Mouse (Mus musculus): Measurements from ENCODE around the gene Cntfr. TPM values are rescaled to one million over a fixed set of nuclear protein-coding genes. Genes with fewer than 3 reads are reported as not detected.
"Not testable (repeated sequence)": the region's sequence is repeated elsewhere in the genome, so short reads cannot be mapped to it uniquely, and the experiment has no call there.

Cntfr gene
- total RNA-seq, 2 experiments from 2014 or later, result 96.5 to 98.8 TPM

GRCm38 (mm10) chr4:41704651-41705050 is 7.8 kb upstream of the Cntfr start:
- Histone ChIP-seq H3K27ac (no peak overlapping the region), H3K4me3 (no peak overlapping the region)
- TF ChIP-seq CTCF (conservative IDR thresholded peaks at IDR 0.05), result no peak
- DNase-seq (ENCODE audit: low spot score in 2 of 2), result no peak

- not testable (repeated sequence) for H3K27ac ChIP-seq; H3K4me3 ChIP-seq; DNase-seq (ENCODE audit: low spot score in 2 of 2)
Measured at GRCm38 (mm10) chr4:41702226-41702625, 5.3 kb upstream of the Cntfr start.

DNA sequence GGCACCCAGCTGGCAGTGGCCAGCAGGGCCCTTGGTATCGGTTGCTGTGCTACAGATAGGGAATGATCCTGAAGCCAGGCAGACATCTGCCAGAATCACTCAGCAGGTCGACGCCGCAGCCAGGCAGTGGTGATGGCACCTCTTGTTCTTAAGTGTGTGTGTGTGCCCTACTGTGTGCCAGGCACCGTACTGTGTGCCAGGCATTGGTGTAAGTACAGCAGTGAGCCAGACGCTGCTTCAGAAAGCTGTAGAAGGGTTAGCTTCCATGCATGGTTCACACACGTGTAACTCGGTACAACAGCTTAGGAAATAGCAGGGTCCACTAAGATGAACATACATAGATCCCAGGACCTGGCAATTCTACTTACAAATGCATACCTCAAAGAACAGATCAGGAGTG is 3.3 kb upstream of the Cntfr start:
- not testable (repeated sequence) for DNase-seq (ENCODE audit: low spot score in 2 of 2)

GRCm38 (mm10) chr4:41699783-41700182 is 2.9 kb upstream of the Cntfr start, which contains the start of gene Il11ra1:
Il11ra1 (plus strand) TSS chr4:41699989.
- H3K4me3 ChIP-seq; DNase-seq (ENCODE audit: low spot score in 2 of 2): not testable (repeated sequence)
- peak within 1 kb of the TSS; percentile 43; the same call in 1 of the 2 replicates for H3K27ac ChIP-seq

More for the DNA sequence above, 3.3 kb upstream of the Cntfr start:
- H3K4me3 ChIP-seq, H3K27ac ChIP-seq: not testable (repeated sequence)

DNA sequence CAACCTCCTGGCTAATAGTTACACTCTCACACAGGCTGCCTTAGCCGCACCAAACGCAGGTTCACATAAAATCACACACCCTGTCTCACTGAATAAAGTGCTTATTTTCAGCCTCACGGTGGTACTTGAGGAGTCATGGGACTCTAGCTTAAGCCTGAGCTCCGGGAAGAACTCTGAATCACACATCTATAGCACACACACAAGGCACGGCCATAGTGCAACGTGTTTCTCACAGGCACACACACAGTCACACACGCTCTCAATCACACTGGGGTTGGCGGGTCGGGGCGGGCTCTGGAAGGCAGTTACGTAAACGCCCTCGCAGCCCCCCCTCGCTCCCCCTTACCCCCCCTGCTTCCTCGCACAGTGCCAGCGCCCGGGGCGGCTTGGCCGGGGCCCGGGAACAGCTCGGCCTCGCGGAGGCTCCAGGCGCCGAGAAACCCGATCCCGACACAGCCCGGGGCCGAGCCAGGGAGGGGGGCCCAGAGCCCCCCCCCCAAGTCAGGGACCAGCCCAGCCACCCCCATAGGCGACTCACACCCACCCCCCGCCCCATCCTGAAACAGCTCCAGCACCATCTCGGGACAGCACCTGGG is 1.6 kb upstream of the Cntfr start:
- H3K27ac ChIP-seq; DNase-seq (ENCODE audit: low spot score in 2 of 2); H3K4me3 ChIP-seq: not testable (repeated sequence)

- not testable (repeated sequence) for DNase-seq (ENCODE audit: low spot score in 2 of 2); H3K4me3 ChIP-seq; H3K27ac ChIP-seq
Measured at GRCm38 (mm10) chr4:41696452-41696851, 437 bp downstream of the Cntfr start.

- not testable (repeated sequence) for H3K4me3 ChIP-seq; DNase-seq (ENCODE audit: low spot score in 2 of 2)
- peak overlapping the region; percentile 77; the same call in 1 of the 2 replicates for H3K27ac ChIP-seq
Measured at GRCm38 (mm10) chr4:41695800-41696199, 1.1 kb downstream of the Cntfr start.

DNA sequence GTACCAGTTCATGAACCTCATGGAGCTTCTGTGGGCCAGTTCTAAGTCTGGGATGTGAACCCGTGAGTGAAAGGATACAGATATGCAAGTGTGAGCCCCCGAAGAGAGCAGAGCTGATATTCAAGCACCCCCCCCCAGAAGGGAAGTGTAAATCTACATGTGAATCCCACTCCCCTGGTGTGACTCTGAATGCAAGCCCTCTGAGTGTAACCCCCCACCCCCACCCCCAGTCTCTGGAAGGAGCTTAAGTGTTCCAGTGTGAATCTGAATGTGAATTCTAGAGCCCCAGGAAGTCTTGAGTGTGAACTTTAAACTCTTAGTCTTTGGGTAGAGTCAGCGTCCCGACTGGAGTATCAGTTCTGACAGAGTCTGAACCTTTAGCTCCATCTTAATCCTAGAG is 3.4 kb downstream of the Cntfr start:
- H3K4me3 ChIP-seq; H3K27ac ChIP-seq; DNase-seq (ENCODE audit: low spot score in 2 of 2): not testable (repeated sequence)

DNA sequence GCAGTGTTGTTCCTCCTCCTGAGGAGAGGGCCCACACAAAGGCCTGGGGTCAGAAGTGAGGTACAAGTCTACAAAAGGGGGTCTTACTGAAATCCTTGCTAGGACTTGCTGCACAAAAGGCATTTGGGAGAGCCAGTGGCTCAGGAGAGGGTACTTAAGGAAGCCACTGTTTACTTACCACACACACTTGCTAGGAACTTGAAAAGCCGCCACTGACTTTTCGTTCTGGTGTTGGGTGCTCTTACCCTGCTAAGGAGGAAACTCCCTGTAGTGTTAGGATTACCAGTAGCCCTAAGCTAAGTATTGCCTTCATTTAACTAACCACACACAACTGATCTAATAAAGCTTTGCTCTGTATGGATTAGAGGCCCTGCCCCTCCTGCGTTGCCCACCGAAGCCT is 6.9 kb downstream of the Cntfr start:
- H3K4me3 ChIP-seq, result not testable (repeated sequence)

DNA sequence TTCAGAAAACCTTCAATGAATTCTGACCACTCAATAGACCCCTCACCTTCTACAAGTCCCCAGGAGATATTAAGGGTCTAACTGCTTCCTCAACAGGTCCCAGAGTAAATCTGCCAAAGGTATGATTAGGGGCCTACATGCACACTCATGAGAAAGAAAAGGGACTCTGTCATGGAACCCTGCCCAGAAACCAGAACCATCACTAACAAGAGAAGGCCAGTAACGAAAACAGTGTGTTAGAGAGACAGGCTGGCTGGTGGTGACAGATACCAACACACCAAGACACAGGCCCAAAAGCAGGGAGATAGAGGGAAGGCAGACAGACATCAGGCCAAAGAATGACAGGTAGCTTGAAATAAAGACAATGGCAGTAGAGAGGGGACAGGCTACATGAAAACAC is 8.3 kb downstream of the Cntfr start:
- H3K27ac ChIP-seq; H3K4me3 ChIP-seq; DNase-seq (ENCODE audit: low spot score in 2 of 2): not testable (repeated sequence)

More for the DNA sequence above, 6.9 kb downstream of the Cntfr start:
- H3K27ac ChIP-seq; DNase-seq (ENCODE audit: low spot score in 2 of 2): not testable (repeated sequence)

DNA sequence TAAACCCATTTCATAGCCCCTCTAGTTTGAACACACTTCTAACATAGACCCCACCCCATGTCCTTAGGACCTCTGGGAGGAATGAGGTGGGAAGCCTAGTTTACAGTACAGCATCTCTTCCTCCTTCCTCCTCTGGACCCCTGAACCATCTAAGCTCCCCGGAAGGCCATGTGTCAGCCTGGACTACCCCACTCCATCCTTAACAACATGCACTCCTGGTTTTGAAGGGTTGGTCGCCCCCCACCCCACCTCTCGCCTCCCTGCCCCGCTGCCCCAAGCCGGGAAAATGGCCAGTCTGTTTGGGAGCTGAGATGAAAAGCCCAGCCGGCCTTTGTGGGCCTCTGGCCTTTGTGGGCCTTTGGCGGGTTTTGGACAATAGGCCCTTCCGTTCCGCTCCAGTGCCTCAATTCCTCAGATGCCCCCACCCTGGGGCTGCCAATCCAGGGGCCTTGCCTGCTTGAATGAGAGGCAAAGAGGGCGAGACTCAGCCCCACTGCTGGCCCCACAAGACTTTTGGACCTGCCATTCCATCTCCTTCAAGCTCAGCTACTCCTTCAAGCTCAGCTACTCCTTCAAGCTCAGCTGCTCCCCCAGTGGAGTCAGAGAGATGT is 10.9 kb downstream of the Cntfr start:
- not testable (repeated sequence) for H3K27ac ChIP-seq

DNA sequence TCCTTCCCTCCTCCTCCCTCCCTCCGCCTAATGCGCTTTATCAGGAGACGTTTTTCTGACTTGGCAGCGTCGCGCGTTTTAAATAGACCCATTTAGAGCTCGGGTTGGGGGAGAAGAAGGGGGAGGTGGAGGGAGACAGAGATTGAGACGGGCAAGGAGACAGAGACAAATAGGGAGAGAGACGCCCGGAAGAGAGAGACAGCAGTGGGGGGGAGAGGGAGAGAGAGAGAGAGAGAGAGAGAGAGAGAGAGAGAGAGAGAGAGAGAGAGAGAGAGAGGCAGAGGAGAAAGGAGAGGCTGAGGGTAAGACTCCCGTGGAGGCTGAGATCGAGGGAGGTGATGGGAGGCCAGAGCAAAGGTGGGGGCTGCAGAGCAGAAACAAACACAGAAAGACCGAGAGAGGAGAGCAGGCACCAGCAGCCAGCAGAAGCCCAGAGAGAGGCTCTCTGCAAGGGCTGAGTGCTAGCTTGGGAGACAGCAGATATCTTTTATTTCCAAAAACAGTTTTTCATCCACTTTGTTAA is 11.9 kb downstream of the Cntfr start:
- not testable (repeated sequence) for H3K4me3 ChIP-seq; DNase-seq (ENCODE audit: low spot score in 2 of 2)
- peak overlapping the region; percentile 57; the same call in 1 of the 2 replicates for H3K27ac ChIP-seq

More for the DNA sequence above, 10.9 kb downstream of the Cntfr start:
- H3K4me3 ChIP-seq; DNase-seq (ENCODE audit: low spot score in 2 of 2): not testable (repeated sequence)

DNA sequence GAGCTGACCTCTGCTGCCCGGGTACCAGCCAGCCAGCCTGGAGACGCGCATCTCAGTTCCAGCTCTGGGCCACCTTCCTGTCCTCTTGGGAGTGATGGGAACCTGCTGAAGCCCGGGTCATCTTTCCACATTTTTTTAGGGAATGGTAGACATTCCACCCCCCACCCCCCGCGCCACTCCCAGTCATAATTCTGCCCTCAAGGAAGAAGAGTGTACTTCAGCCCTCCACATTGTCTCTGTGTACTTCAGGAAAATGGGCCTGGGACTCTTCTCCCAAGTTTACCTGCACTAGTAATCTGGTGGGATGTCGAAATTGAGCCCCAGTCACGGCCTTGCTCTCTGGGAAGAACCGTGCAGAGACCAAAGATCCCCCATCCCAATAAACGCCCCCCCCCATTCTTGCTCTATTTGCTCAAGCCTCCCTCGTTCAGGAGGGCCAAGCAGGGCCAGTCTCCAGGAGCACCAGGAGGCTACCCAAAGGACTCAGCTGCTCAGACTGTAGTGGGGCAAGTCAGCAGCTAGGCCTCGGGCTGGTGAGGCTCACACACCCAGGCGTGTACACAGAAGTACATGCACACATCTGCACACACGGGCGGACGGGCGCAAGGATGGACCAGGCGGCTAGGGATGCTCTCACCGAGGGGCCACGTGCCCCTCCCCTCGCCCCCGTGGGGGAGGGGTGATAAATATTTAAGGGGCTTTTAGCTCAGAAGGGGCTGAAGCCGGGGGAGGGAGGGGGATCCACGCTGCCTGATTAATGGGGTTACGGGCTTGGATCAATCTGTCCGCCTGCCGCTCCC is 12.6 kb downstream of the Cntfr start:
- not testable (repeated sequence) for DNase-seq (ENCODE audit: low spot score in 2 of 2)
- Histone ChIP-seq H3K27ac (peak overlapping the region; percentile 59), H3K4me3 (0 out of 2 replicates have a peak overlapping the region, but pooled peaks have one; percentile 27)

- not testable (repeated sequence) for H3K27ac ChIP-seq; DNase-seq (ENCODE audit: low spot score in 2 of 2); H3K4me3 ChIP-seq
Measured at GRCm38 (mm10) chr4:41683303-41683702, 13.6 kb downstream of the Cntfr start.
